Mouse (Mus musculus): ENCODE measurements around the gene Scn3a. TPM values are rescaled to one million over a fixed set of nuclear protein-coding genes. Genes with fewer than 3 reads are reported as not detected.

Scn3a gene
- polyA plus RNA-seq, 1 experiment from 2014 or later = 31.3 TPM

- H3K4me2 ChIP-seq = no peak overlapping the region
- H3K27me3 ChIP-seq = no peaks in the 10 kb centered on the region
- H3K36me3 ChIP-seq (ENCODE audit: poor library complexity, severe bottlenecking) = no peaks in the 10 kb centered on the region
- ATAC-seq = no peak
- H3K9ac ChIP-seq = no peak overlapping the region
- 69% methylated on average over 5 of the region's 5 CpGs for WGBS
- H3K4me1 ChIP-seq = no peaks in the 10 kb centered on the region
- no peaks in the 10 kb centered on the region for H3K9me3 ChIP-seq (replicated peaks)
- no peak overlapping the region for H3K4me3 ChIP-seq
- H3K27ac ChIP-seq = no peak overlapping the region
These were observed 143.9 kb downstream of the Scn3a start for GRCm38 (mm10) chr2:65423501-65423900.

- no peak overlapping the region for H3K27ac ChIP-seq
- no peaks in the 10 kb centered on the region for H3K36me3 ChIP-seq (ENCODE audit: poor library complexity, severe bottlenecking)
- no peaks in the 10 kb centered on the region for H3K4me1 ChIP-seq
- H3K4me3 ChIP-seq = no peak overlapping the region
- no peak overlapping the region for H3K4me2 ChIP-seq
- peaks cover 9% of the 10 kb centered on the region; the same call in 1 of the 2 replicates for H3K9me3 ChIP-seq (replicated peaks)
- ATAC-seq = no peak
- 64% methylated on average over 11 of the region's 11 CpGs for WGBS
- H3K27me3 ChIP-seq = no peaks in the 10 kb centered on the region
- no peak overlapping the region for H3K9ac ChIP-seq
These were observed 145.9 kb downstream of the Scn3a start for GRCm38 (mm10) chr2:65421259-65422255.

GRCm38 (mm10) chr2:65418608-65419007 lies 148.8 kb downstream of the Scn3a start:
- Histone ChIP-seq H3K4me2 (no peak overlapping the region), H3K27ac (no peak overlapping the region), H3K27me3 (no peaks in the 10 kb centered on the region), H3K4me1 (peaks cover 17% of the 10 kb centered on the region; the same call in 1 of the 2 replicates), H3K9me3 (replicated peaks) (peaks cover 9% of the 10 kb centered on the region; the same call in 1 of the 2 replicates), H3K4me3 (no peak overlapping the region), H3K36me3 (ENCODE audit: poor library complexity, severe bottlenecking) (no peaks in the 10 kb centered on the region), H3K9ac (no peak overlapping the region)
- 75% methylated on average over 1 of the region's 1 CpGs for WGBS
- ATAC-seq = no peak

GRCm38 (mm10) chr2:65416535-65416934 lies 150.9 kb downstream of the Scn3a start:
- H3K4me3 ChIP-seq = no peak overlapping the region
- no peaks in the 10 kb centered on the region for H3K27me3 ChIP-seq
- no peak for ATAC-seq
- WGBS = 95% methylated on average over 1 of the region's 1 CpGs
- no peaks in the 10 kb centered on the region for H3K36me3 ChIP-seq (ENCODE audit: poor library complexity, severe bottlenecking)
- no peak overlapping the region for H3K4me2 ChIP-seq
- H3K9ac ChIP-seq = no peak overlapping the region
- H3K4me1 ChIP-seq = peaks cover 17% of the 10 kb centered on the region; the same call in 1 of the 2 replicates
- no peak overlapping the region for H3K27ac ChIP-seq
- peaks cover 9% of the 10 kb centered on the region; the same call in 1 of the 2 replicates for H3K9me3 ChIP-seq (replicated peaks)

DNA sequence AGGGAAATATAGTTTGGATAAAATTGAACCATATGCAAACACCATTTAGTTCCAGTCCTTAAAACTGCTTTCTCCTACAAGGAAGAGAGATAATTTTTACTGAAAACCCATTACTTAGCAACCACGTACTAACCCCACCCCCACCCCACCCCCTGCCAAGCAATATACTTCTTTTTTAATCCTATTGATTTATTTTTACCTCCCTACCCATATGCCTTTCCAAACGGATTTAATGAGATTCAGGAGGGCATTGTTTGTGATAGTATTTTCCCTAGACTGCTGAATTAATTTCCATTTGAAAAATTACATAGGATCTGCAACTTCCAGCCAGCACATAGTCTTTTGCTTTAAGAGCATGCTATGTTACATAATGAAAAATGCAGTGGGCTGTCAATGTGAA lies 152.1 kb downstream of the Scn3a start:
- Histone ChIP-seq H3K4me2 (peak overlapping the region; percentile 62), H3K4me3 (peak overlapping the region; percentile 32; the same call in 1 of the 2 replicates)
- peak; percentile 39 for ATAC-seq

DNA sequence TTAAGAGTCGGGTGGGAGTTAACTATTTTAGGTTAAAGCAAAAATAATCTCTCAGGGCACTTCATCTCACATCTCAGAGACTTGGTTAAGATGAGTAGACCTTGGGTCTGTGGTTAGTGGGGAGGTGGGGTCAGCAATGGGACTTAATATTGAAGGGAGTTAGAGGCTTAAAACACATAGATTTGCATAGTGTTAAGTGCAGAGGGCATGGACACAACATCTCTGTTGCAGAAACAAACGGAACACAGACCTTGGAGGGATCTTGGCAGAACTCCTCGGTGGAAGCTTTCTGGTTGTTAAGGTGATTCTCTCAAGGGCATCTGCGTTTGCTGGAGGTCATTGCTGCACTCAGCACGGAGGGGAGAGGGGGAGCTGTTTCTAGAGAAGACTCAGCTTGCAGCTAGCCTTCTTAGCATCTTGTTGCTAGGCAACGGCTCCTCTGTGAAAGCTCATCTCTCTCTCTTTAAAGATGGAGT lies 152.6 kb downstream of the Scn3a start:
- Histone ChIP-seq H3K4me1 (peaks cover 17% of the 10 kb centered on the region; the same call in 1 of the 2 replicates), H3K9ac (peak overlapping the region; percentile 32; the same call in 1 of the 2 replicates), H3K4me3 (peak overlapping the region; percentile 32), H3K4me2 (peak overlapping the region; percentile 62), H3K27me3 (no peaks in the 10 kb centered on the region), H3K9me3 (replicated peaks) (peaks cover 9% of the 10 kb centered on the region; the same call in 1 of the 2 replicates), H3K36me3 (ENCODE audit: poor library complexity, severe bottlenecking) (no peaks in the 10 kb centered on the region), H3K27ac (peak overlapping the region; percentile 87)
- ATAC-seq = peak; percentile 86
- WGBS = 3% methylated on average over 6 of the region's 6 CpGs

More for the DNA sequence above, 152.1 kb downstream of the Scn3a start:
- peaks cover 17% of the 10 kb centered on the region; the same call in 1 of the 2 replicates for H3K4me1 ChIP-seq
- peak overlapping the region; percentile 87; the same call in 1 of the 2 replicates for H3K27ac ChIP-seq
- peaks cover 9% of the 10 kb centered on the region; the same call in 1 of the 2 replicates for H3K9me3 ChIP-seq (replicated peaks)
- H3K9ac ChIP-seq = no peak overlapping the region
- H3K36me3 ChIP-seq (ENCODE audit: poor library complexity, severe bottlenecking) = no peaks in the 10 kb centered on the region
- WGBS = 2% methylated on average over 2 of the region's 2 CpGs
- no peaks in the 10 kb centered on the region for H3K27me3 ChIP-seq

GRCm38 (mm10) chr2:65414237-65414636 lies 153.2 kb downstream of the Scn3a start:
- peaks cover 17% of the 10 kb centered on the region; the same call in 1 of the 2 replicates for H3K4me1 ChIP-seq
- peak overlapping the region; percentile 32 for H3K4me3 ChIP-seq
- H3K27ac ChIP-seq = peak overlapping the region; percentile 87
- peak; percentile 89 for ATAC-seq
- H3K9me3 ChIP-seq (replicated peaks) = peaks cover 9% of the 10 kb centered on the region; the same call in 1 of the 2 replicates
- WGBS = 0% methylated on average over 7 of the region's 7 CpGs
- no peaks in the 10 kb centered on the region for H3K36me3 ChIP-seq (ENCODE audit: poor library complexity, severe bottlenecking)
- H3K9ac ChIP-seq = peak overlapping the region; percentile 60
- H3K27me3 ChIP-seq = no peaks in the 10 kb centered on the region
- peak overlapping the region; percentile 62 for H3K4me2 ChIP-seq

DNA sequence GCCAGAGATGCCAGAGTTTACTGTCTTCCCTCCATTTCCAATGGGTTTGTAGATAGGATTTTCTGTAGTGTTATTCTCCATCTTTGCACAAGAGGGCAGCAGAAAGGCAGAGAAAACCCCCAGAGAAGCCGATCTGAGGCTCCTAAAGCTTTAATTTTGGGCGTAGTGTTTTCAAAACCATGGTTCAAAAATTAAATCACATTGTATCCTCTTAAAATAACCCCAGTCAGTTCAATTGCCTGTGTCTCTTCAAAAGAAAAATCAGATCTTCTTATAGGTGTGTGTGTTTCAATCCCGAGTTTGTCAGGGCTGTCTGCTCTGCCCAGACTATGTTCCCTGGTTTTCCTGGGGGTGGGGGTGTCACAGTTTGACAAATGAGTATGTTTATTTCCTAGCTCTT lies 153.7 kb downstream of the Scn3a start:
- 0% methylated on average over 3 of the region's 3 CpGs for WGBS
- peak overlapping the region; percentile 32 for H3K4me3 ChIP-seq
- peaks cover 17% of the 10 kb centered on the region; the same call in 1 of the 2 replicates for H3K4me1 ChIP-seq
- peak overlapping the region; percentile 87 for H3K27ac ChIP-seq
- H3K9me3 ChIP-seq (replicated peaks) = peaks cover 9% of the 10 kb centered on the region; the same call in 1 of the 2 replicates
- H3K27me3 ChIP-seq = no peaks in the 10 kb centered on the region
- H3K36me3 ChIP-seq (ENCODE audit: poor library complexity, severe bottlenecking) = no peaks in the 10 kb centered on the region
- peak; percentile 65 for ATAC-seq
- peak overlapping the region; percentile 62 for H3K4me2 ChIP-seq
- peak overlapping the region; percentile 60 for H3K9ac ChIP-seq

Other genes starting within 250 kb of the Scn3a start
- gene Slc38a11, start 203.6 kb downstream of the Scn3a start, polyA plus RNA-seq (2015; fragmentation: Nextera tagmentation; extraction: Ambion mirVana) = 0.80 and 1.1 TPM in 2 replicates
- 14.7 and 15.0 TPM in 2 replicates for gene Scn2a, start 53.1 kb upstream of the Scn3a start, polyA plus RNA-seq (2015; fragmentation: Nextera tagmentation; extraction: Ambion mirVana)